Mouse (Mus musculus) myocyte (in vitro differentiated cells): ENCODE data around the gene Pomgnt2. TPM values are rescaled to one million over a fixed set of nuclear protein-coding genes. Genes with fewer than 3 reads are reported as not detected.

ENCODE experiments used
- polyA plus RNA-seq: library from polyadenylated mRNA; unstranded; fragments of >200 nt; fragmentation: generic; extraction: Trizol; gene quantifications from one replicate; pipeline ENCODE4 v1.2.1, GENCODE M21; 2012; ENCODE audit warnings: missing spikeins

The Pomgnt2 gene
- polyA plus RNA-seq, 1 experiment, result 2.2 TPM

Other genes starting within 250 kb of the Pomgnt2 start
- 47.0 TPM for gene Zfp651, start 237.8 kb downstream of the Pomgnt2 start, polyA plus RNA-seq
- gene Klhl40, start 219.5 kb downstream of the Pomgnt2 start, polyA plus RNA-seq, result 70.4 TPM
- gene Hhatl, start 204.6 kb downstream of the Pomgnt2 start, polyA plus RNA-seq, result 1.9 TPM
- gene Ccdc13, start 157.6 kb downstream of the Pomgnt2 start, polyA plus RNA-seq, result 0.01 TPM
- gene Higd1a, start 138.7 kb downstream of the Pomgnt2 start, polyA plus RNA-seq, result 115 TPM
- gene Ackr2, start 98.8 kb downstream of the Pomgnt2 start, polyA plus RNA-seq, result 0.01 TPM
- not detected for gene Cyp8b1, start 80.8 kb downstream of the Pomgnt2 start, polyA plus RNA-seq
- 0.02 TPM for gene Fam198a, start 46.1 kb downstream of the Pomgnt2 start, polyA plus RNA-seq
- 9.9 TPM for gene Snrk, start 120.2 kb upstream of the Pomgnt2 start, polyA plus RNA-seq